Mouse (Mus musculus) hindbrain, embryonic 11.5 days (tissue): Measurements from ENCODE around the gene Gfod1. TPM values are rescaled to one million over a fixed set of nuclear protein-coding genes. Genes with fewer than 3 reads are reported as not detected.

ENCODE experiments used
- ATAC-seq: fragments of 200-750 bp; cut with Nextera tagmentation; 2 replicates; pipeline ENCODE4 v1.8.0; 2017; ENCODE audit warnings: mild to moderate bottlenecking, moderate TSS enrichment, moderate library complexity; ENCODE audit not compliant: low FRiP score
- DNase-seq: peaks from one replicate; pipeline ENCODE4 v3.0.0-alpha.2; 2015; ENCODE audit warnings: low spot score
- H3K27ac ChIP-seq: fragments of 300-500 bp; sonication (generic); 2 replicates; pipeline ENCODE4 v1.5.1; 2014; ENCODE audit warnings: mild to moderate bottlenecking, low read depth, low read length
- H3K27me3 ChIP-seq: fragments of 300-500 bp; sonication (generic); 2 replicates; pipeline ENCODE4 v1.6.1; 2014; ENCODE audit warnings: mild to moderate bottlenecking, low read length, moderate library complexity, mixed read lengths; ENCODE audit not compliant: control insufficient read depth, insufficient read depth
- H3K36me3 ChIP-seq: fragments of 300-500 bp; sonication (generic); 2 replicates; pipeline ENCODE4 v1.6.1; 2014; ENCODE audit warnings: mild to moderate bottlenecking, low read length, moderate library complexity, mixed read lengths; ENCODE audit not compliant: control insufficient read depth, insufficient read depth
- H3K4me1 ChIP-seq: fragments of 300-500 bp; sonication (generic); replicated peaks from 2 replicates; pipeline ENCODE4 v1.6.1; 2014; ENCODE audit warnings: low read length, mixed read lengths; ENCODE audit not compliant: control insufficient read depth, insufficient read depth
- H3K4me2 ChIP-seq: fragments of 300-500 bp; sonication (generic); replicated peaks from 2 replicates; pipeline ENCODE4 v1.6.1; 2014; ENCODE audit warnings: mild to moderate bottlenecking, low read depth, low read length
- H3K4me3 ChIP-seq: fragments of 300-500 bp; sonication (generic); 2 replicates; pipeline ENCODE4 v1.5.1; 2014; ENCODE audit warnings: low read depth, low read length
- H3K9ac ChIP-seq: fragments of 300-500 bp; sonication (generic); 2 replicates; pipeline ENCODE4 v1.6.1; 2014; ENCODE audit warnings: low read depth, low read length
- H3K9me3 ChIP-seq: fragments of 300-500 bp; sonication (generic); 2 replicates; pipeline ENCODE4 v1.6.1; 2016; ENCODE audit warnings: low read length; ENCODE audit not compliant: control insufficient read depth
- WGBS: fragments of 180-500 bp; shearing (Covaris S2); extraction: QIAGEN DNeasy Blood & Tissue Kit; methylation state at CpG from one replicate; pipeline ENCODE4 v1.1.7; 2014; 5-methylcytosine and 5-hydroxymethylcytosine counted together
- polyA plus RNA-seq: library from polyadenylated mRNA; unstranded; fragments of >200 nt; fragmentation: Nextera tagmentation; extraction: Ambion mirVana; gene quantifications from 2 replicates; pipeline ENCODE4 v1.2.1, GENCODE M21; 2014

Gene Gfod1
- polyA plus RNA-seq, 1 experiment from 2014 or later = 0.77 TPM

- no peak overlapping the region for H3K27ac ChIP-seq
- no peak overlapping the region for H3K4me2 ChIP-seq
- no peaks in the 10 kb centered on the region for H3K27me3 ChIP-seq
- no peak overlapping the region for H3K9ac ChIP-seq
- H3K9me3 ChIP-seq = no peaks in the 10 kb centered on the region
- H3K4me3 ChIP-seq = no peak overlapping the region
- 79% methylated on average over 9 of the region's 9 CpGs for WGBS
- DNase-seq (no peak), ATAC-seq (no peak)
- H3K36me3 ChIP-seq = no peaks in the 10 kb centered on the region
- no peaks in the 10 kb centered on the region for H3K4me1 ChIP-seq
Measured at GRCm38 (mm10) chr13:43215994-43216706, 87.8 kb downstream of the Gfod1 start.

- Histone ChIP-seq H3K9me3 (no peaks in the 10 kb centered on the region), H3K4me1 (no peaks in the 10 kb centered on the region), H3K9ac (no peak overlapping the region), H3K4me2 (0 out of 2 replicates have a peak overlapping the region, but pooled peaks have one; percentile 12), H3K27me3 (no peaks in the 10 kb centered on the region), H3K36me3 (no peaks in the 10 kb centered on the region), H3K27ac (no peak overlapping the region), H3K4me3 (no peak overlapping the region)
- peak; percentile 29 for DNase-seq
- peak; percentile 61; the same call in 1 of the 2 replicates for ATAC-seq
- 17% methylated on average over 19 of the region's 19 CpGs for WGBS
Measured at GRCm38 (mm10) chr13:43215144-43215993, 88.6 kb downstream of the Gfod1 start.

GRCm38 (mm10) chr13:43212338-43212737, 91.6 kb downstream of the Gfod1 start:
- Histone ChIP-seq H3K36me3 (no peaks in the 10 kb centered on the region), H3K9me3 (no peaks in the 10 kb centered on the region), H3K9ac (no peak overlapping the region), H3K4me1 (no peaks in the 10 kb centered on the region), H3K4me3 (no peak overlapping the region), H3K4me2 (no peak overlapping the region), H3K27me3 (no peaks in the 10 kb centered on the region), H3K27ac (no peak overlapping the region)
- 62% methylated on average over 7 of the region's 7 CpGs for WGBS
- DNase-seq (no peak), ATAC-seq (no peak)

- no peaks in the 10 kb centered on the region for H3K9me3 ChIP-seq
- H3K36me3 ChIP-seq = no peaks in the 10 kb centered on the region
- WGBS = 94% methylated on average over 5 of the region's 5 CpGs
- no peaks in the 10 kb centered on the region for H3K4me1 ChIP-seq
- no peak overlapping the region for H3K4me2 ChIP-seq
- ATAC-seq (no peak), DNase-seq (no peak)
- H3K27ac ChIP-seq = no peak overlapping the region
- H3K27me3 ChIP-seq = no peaks in the 10 kb centered on the region
- H3K9ac ChIP-seq = no peak overlapping the region
- H3K4me3 ChIP-seq = no peak overlapping the region
Measured at GRCm38 (mm10) chr13:43210956-43211355, 93.0 kb downstream of the Gfod1 start.

- no peak overlapping the region for H3K4me3 ChIP-seq
- no peaks in the 10 kb centered on the region for H3K9me3 ChIP-seq
- no peak for ATAC-seq
- H3K27ac ChIP-seq = no peak overlapping the region
- no peaks in the 10 kb centered on the region for H3K36me3 ChIP-seq
- H3K9ac ChIP-seq = no peak overlapping the region
- H3K4me1 ChIP-seq = no peaks in the 10 kb centered on the region
- WGBS = 74% methylated on average over 5 of the region's 5 CpGs
- no peaks in the 10 kb centered on the region for H3K27me3 ChIP-seq
- H3K4me2 ChIP-seq = no peak overlapping the region
- no peak for DNase-seq
Measured at GRCm38 (mm10) chr13:43209560-43209959, 94.4 kb downstream of the Gfod1 start.

GRCm38 (mm10) chr13:43208914-43209439, 95.0 kb downstream of the Gfod1 start:
- Histone ChIP-seq H3K36me3 (no peaks in the 10 kb centered on the region), H3K9ac (no peak overlapping the region), H3K4me1 (no peaks in the 10 kb centered on the region), H3K4me3 (no peak overlapping the region), H3K27ac (no peak overlapping the region), H3K27me3 (no peaks in the 10 kb centered on the region), H3K4me2 (no peak overlapping the region), H3K9me3 (no peaks in the 10 kb centered on the region)
- DNase-seq = peak; percentile 27
- 40% methylated on average over 16 of the region's 16 CpGs for WGBS
- ATAC-seq = no peak

GRCm38 (mm10) chr13:43206118-43206683, 97.8 kb downstream of the Gfod1 start:
- no peaks in the 10 kb centered on the region for H3K36me3 ChIP-seq
- H3K4me2 ChIP-seq = no peak overlapping the region
- H3K4me1 ChIP-seq = no peaks in the 10 kb centered on the region
- no peaks in the 10 kb centered on the region for H3K9me3 ChIP-seq
- H3K9ac ChIP-seq = no peak overlapping the region
- ATAC-seq (no peak), DNase-seq (no peak)
- H3K4me3 ChIP-seq = no peak overlapping the region
- H3K27me3 ChIP-seq = no peaks in the 10 kb centered on the region
- 87% methylated on average over 12 of the region's 12 CpGs for WGBS
- no peak overlapping the region for H3K27ac ChIP-seq

GRCm38 (mm10) chr13:43203641-43204040, 100.3 kb downstream of the Gfod1 start:
- no peaks in the 10 kb centered on the region for H3K9me3 ChIP-seq
- 68% methylated on average over 5 of the region's 5 CpGs for WGBS
- H3K36me3 ChIP-seq = no peaks in the 10 kb centered on the region
- no peak overlapping the region for H3K27ac ChIP-seq
- DNase-seq = no peak
- H3K4me2 ChIP-seq = no peak overlapping the region
- H3K27me3 ChIP-seq = no peaks in the 10 kb centered on the region
- H3K4me1 ChIP-seq = no peaks in the 10 kb centered on the region
- H3K9ac ChIP-seq = no peak overlapping the region
- H3K4me3 ChIP-seq = no peak overlapping the region
- no peak for ATAC-seq
